Mouse (Mus musculus) mouse trophoblast stem cell (cell line): ENCODE data around the gene Il17ra.

Source experiments
- in situ Hi-C, 2 experiments: fragments of 300-500 bp; cut with MseI, MboI; formaldehyde crosslinking; loops; 2 replicates in 1 of 2; 3 replicates in 1 of 2; pipeline ENCODE4 v1.15.1; 2025

Il17ra gene

DNA sequence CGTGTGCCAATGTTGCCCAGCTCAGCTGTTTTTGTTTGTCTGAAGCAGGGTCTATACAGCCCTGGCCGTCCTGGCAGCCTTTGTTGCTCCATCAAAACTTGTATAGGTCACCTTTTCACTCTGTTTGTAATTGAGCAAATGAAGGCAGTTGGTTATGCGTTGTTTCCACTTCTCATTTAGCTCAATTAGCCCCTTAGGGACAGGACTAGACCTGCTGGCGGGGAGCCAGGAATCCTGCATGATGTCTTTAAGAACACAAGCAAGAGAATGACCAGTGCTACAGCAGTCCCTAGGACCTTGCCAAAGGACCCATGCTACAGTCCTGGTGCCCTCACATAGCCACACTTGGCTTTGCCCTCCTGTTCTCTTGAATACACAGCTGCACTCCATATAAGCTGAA, 42.5 kb downstream of the Il17ra start:
- in situ Hi-C loops = no loop called here

DNA sequence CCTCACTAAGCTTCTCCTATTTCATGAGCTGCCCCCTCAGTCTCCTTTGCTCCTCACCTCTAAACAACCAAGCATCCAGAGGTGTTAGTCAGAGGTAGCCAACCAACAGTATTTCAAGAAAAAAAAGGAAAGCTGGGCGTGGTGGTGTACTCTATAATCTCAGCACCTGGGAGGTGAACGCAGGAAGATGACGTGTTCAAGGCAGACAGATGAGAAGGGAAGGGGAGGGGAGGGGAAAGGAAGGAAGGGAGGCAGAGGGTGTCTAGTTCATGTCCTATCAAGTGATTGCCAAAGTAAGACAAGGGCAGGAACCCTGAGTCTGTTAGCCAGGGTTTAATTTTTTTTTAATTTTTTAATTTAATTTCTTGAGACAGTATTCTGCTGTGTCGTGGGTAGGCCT, 45.6 kb downstream of the Il17ra start:
- in situ Hi-C loops = no loop called here

- in situ Hi-C loops = no loop called here
Measured at GRCm38 (mm10) chr6:120509975-120510374, 46.9 kb downstream of the Il17ra start.

DNA sequence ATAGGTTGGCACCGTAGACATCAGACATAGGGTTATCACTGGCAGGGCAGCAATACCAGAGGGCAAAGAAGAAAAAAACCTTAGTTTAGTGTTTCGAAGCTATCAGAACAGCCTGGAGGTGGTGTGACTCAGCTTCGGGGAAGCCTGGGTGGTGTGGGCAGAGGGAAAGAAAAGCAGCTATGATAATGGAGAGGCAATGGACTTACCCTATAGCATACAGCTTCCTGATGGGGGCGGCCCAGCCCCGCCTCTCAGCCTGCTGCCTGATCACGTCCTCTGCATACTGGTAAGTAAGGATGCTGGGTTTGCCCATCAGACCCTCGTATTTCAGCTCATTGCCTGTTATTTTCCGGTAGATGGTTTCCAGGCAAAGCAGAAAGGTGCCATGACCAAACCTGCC, 47.4 kb downstream of the Il17ra start:
- in situ Hi-C loops = no loop called here

GRCm38 (mm10) chr6:120511212-120511611, 48.2 kb downstream of the Il17ra start:
- in situ Hi-C loops = no loop called here

- in situ Hi-C loops = no loop called here
Measured at GRCm38 (mm10) chr6:120516422-120516821, 53.4 kb downstream of the Il17ra start.

GRCm38 (mm10) chr6:120516879-120517278, 53.8 kb downstream of the Il17ra start:
- in situ Hi-C loops = no loop called here

DNA sequence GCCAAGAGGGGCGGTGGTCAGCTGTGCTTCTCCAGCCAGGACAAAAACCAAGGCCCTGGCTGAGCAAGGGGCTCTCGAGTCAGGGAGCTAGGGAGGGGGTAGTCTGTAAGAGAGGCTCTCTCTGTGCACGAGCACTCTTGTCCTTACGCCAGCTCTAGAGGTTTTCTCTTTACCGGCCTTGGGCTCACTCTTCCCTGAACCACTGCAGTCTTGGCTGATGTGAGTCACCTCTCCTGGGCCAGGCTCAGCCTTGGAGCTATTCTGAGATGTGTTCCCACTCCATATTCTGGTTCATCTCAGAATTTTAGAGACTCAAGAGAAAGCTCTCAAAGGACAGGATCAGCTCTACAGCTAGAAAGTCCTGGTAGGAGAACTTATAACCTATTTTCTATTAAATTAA, 54.3 kb downstream of the Il17ra start:
- in situ Hi-C loops = no loop called here

DNA sequence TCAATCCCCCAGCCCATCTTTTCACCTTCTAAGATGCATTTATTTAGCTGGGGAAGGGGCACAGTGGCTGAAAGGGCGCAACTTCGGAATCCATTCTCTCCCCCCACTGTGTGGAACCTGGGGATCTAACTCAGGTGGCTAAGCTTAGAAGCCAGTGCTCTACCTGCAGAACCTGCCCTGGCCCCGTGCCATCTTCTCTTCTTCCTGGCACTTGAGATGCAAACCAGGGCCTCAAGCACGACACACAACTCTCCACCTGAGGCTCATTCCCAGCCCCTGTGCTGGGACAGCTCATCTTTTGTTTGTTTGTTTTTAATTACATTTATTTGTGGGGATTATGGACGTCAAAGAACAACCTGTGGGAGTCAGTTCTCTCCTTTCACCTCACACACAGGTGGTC, 56.6 kb downstream of the Il17ra start:
- in situ Hi-C loops = no loop called here

DNA sequence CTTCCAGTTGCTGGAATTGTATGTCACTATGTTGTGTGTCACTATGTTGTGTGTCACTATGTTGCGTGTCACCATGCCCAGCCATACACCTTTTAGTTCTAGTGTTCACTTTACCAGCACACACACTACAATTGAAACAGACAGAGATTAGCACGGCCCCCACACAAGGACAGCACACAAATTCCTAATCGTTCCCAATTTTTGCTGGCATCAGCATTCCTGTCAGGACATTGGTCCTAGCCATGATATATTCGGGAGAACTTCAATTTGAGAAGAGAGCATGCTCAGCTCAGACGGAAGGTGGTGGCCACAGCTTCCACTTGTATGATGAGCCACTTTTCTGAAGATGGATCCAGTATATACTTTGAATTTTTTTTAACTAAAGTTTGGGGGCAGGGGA, 61.7 kb downstream of the Il17ra start:
- in situ Hi-C loops = no loop called here

- in situ Hi-C loops = no loop called here
Measured at GRCm38 (mm10) chr6:120529123-120529522, 66.1 kb downstream of the Il17ra start.

GRCm38 (mm10) chr6:120531020-120531965, 68.2 kb downstream of the Il17ra start, which contains the start of gene Hdhd5:
Gene Hdhd5, minus strand, starts transcription at chr6:120531319.
- in situ Hi-C loops = no loop called here

GRCm38 (mm10) chr6:120532594-120532993, 69.5 kb downstream of the Il17ra start:
- in situ Hi-C loops = no loop called here

GRCm38 (mm10) chr6:120536337-120536736, 73.3 kb downstream of the Il17ra start:
- in situ Hi-C loops = no loop called here
